Mouse (Mus musculus): ENCODE data around the gene Prdm16.

- TF ChIP-seq PAX5 (IDR thresholded peaks at IDR 0.05; ENCODE audit: low read length) (no peak), CTCF (conservative IDR thresholded peaks at IDR 0.05 in 1 of 2, IDR thresholded peaks at IDR 0.05 in 1 of 2; ENCODE audit: low read depth in 2 of 2, low read length in 2 of 2) (no peak), MAX (IDR thresholded peaks at IDR 0.05; ENCODE audit: low read length) (no peak), ZNF384 (IDR thresholded peaks at IDR 0.05; ENCODE audit: low read depth, low read length) (no peak), SIN3A (IDR thresholded peaks at IDR 0.05; ENCODE audit: low read length) (no peak), EP300 (IDR thresholded peaks at IDR 0.05; ENCODE audit: low read length) (no peak), USF1 (IDR thresholded peaks at IDR 0.05; ENCODE audit: low read depth, low read length) (no peak), POLR2AphosphoS2 (IDR thresholded peaks at IDR 0.05; ENCODE audit: low read depth, low read length) (no peak), POLR2A (IDR thresholded peaks at IDR 0.05; ENCODE audit: low read depth, low read length) (no peak), ZC3H11A (IDR thresholded peaks at IDR 0.05; ENCODE audit: low read depth, low read length) (no peak)
Measured at GRCm38 (mm10) chr4:154543921-154544320, 92.8 kb downstream of the Prdm16 start.
